Mouse (Mus musculus) cerebellum, adult 9-10 months (tissue): ENCODE results near the gene Paxbp1.
"Not testable (repeated sequence)": the region's sequence is repeated elsewhere in the genome, so short reads cannot be mapped to it uniquely, and the experiment has no call there.

ENCODE experiments used
- DNase-seq: peaks from one replicate; pipeline ENCODE4 v3.0.0; 2022

Paxbp1 gene

DNA sequence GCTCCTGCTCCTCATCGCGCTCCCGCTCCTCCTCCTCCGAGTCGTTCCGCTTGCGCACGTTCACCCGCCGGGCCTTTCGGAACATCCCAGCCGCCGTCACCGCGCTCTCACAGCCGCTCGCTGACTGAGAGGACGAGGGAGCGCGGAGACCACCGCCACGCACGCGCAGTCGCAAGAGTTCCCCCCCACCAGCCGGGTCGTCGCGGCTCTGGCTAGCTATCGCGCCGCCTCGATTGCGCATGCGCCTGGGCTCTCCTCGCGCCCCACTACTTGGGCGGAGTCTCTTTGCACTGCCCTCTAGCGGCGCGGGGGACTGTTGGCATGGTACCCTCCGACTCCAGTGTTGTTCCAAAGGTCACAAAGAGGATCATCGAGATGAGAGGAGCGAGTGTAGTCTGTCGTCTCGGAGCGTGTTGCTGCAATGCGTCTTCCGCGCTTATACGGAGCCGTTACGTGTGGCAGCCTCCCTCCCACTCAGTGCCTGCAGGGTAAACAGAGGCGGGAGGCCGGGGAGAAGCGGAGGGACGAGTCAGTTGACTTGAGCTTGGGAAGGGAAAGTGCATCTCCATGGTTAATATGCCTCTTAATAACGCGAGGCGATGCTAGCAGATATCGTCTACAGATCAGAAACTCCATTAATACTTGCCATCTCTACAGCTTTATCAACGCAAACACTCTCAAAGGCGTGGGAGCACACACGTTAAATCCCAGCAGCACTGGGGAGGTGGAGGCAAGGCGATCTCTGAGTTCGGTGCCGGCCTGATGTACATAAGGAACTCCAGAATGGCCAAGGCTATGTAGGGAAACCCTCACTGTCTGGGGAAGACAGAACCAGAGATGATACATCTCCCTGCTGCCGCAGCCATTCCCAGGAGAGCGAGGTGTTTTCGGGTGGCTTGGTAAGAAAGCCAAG, at the start of gene Paxbp1:
Gene Paxbp1, minus strand, starts transcription at position 274 of the 913 bp plus-strand sequence.
- DNase-seq: peak; percentile 100

DNA sequence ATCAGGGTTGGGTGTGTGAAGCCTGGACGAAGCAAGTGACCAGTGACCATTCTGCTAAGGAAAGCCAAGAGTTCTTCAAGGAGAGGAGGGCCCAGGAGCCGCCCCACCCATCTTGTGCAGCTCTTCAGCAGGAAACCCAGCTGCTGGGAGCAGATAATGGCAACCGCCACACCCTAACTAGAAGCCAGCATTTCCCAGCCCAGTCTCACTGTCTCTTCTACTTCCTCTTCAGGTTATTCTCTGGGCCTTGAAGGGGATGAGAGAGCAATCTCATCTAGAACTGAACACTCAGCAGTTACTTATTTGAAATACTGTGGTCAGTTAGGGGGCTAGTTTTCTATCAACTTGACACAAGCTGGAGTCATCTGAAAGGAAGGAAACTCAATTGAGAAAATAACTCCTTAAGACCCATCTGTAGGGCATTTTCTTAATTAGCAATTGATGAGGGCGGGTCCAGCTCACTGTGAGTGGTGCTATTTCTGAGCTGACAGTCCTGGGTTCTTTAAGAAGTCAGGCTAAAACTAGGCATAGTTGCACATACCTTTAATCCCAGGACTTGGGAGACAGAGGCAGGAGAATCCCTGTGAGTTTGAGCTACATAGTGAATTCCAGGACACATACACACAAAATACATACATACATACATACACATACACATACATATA, 42.4 kb upstream of the Paxbp1 start:
- no peak for DNase-seq

DNA sequence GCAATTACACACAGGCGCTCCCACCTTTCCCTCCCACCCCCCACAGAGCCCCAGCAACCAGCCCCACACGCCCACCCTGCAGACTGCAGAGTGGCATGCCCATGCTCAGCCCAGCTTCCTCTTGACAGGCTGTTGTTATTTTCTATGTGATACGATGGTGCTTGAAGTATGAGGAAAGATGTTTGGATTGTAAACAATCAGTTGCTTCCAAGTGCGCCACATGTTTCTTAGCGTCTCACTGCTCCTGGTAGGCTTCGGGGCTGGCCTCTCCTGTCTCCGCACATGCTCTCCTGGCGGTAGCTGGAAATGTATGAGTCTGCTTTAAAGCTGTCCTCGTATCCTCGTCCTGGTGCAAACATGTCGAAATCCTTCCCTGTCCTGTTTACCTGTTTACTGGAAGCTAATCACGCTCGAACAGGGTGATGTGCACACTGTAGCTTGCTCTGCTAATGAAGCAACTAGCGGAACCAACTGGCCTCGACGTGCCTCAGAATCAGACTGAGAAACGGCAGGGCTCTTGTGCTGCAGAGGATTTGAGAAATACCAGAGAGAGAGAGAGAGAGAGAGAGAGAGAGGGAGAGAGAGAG, 41.0 kb upstream of the Paxbp1 start:
- DNase-seq: peak; percentile 50

DNA sequence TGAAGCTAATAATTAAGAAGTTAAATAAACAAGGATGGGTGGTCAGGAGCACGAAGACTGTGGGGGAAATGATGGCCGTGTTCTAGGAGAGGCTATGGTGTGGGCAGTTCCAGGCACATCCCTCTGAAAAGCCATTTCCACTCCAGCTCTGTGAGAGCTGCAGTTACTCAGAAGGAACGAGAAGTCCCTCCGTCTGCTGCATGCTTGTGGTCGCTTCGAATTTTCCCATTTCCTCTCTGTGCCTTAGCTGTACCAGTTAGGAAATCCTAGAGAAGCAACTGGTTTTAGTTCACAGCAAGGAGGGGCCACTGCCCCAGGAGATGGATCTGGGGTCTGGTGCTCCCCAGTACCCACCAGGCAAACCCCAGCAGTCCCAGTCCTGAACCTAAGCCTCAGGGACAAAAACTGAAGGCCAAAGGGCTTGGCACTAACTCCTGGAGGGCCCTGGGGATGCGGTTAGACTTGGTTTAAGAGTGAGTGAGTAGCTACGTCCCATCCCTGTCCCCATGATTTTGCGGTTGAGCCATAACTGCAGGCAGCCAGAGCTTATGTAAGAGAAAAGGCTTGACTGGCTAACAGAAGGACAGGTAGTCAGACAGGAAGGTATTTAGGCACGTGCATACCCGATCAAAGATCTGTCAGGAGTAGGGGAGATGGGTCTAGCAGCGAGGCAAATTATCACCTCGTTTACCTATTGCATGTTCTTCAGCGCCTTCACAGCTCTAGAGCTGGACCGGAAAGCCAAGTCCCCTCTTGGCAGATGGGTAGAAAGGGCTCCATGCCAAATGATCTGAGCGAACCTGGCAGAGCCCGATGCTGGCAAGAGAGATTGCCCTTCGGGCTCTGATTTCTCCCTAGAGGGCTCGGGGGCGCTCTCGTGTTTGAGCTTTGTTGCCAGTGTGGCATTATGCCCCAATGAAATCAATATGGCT, 40.2 kb upstream of the Paxbp1 start:
- DNase-seq: peak; percentile 95

DNA sequence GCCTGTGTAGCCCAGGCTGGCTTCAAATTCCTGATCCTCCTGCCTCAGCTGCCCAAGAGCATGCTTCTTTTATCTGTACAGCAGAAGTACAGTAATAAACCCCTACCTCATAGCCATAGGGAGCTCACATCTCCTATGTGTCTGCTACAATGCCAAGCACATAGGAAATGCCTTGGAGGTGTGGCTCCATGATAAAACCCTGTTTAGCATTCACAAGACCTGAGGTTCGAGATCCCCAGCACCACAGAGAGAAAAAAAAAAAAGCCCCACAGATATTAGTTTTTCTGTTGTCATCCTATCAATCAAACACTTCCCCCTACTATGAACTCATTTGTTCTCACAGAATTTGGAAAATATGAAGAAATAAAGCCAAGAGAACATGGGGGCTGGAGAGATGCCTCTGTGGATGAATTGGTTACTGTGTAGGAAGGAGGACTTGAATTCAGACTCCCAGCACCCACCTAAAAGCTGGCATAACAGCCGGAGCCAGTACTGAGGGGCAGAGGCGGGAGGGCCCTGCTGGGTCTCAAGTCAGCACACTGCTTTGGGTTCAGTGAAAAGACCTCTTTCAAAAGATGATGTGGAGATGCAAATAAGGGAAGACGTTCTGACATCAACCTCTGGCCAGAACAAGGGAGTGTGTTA, 38.8 kb upstream of the Paxbp1 start:
- no peak for DNase-seq

DNA sequence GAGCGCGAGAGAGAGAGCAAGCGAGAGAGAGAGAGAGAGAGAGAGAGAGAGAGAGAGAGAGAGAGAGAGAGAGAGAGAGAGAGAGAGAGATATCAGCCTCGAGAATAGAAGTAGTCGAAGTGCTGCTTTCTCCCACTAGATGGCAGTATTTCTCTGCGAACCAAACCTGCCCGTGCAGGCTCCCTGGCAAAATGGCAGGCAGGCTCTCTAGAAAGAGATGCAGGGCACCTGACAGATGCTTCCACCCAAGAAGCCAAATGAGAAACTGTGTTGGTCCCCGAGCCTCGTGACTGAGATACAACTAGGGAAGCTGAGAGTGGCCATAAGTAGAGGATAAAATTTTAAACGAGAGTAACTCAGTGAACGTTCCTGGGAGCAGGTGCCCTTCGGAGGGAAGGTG, 37.2 kb upstream of the Paxbp1 start:
- peak; percentile 89 for DNase-seq

DNA sequence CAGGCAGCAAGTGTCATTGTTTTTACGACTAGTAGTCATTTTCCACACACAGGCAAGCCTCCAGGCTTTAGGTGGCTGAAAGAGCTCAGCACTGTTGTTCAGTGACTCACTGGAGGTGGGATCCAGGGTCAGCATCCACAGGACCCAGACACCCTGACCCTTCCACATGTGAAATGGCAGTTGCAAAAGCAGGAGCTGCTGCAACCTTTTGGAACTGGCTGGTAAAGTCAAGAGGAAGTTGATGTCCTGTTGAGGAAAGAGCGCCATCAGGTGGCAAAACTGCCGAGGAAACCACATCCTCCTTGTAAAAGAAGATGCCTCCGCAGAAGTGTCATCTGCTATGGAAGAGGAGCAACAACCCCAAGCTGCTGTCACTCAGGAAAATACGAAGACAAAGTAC, 31.8 kb upstream of the Paxbp1 start:
- no peak for DNase-seq

DNA sequence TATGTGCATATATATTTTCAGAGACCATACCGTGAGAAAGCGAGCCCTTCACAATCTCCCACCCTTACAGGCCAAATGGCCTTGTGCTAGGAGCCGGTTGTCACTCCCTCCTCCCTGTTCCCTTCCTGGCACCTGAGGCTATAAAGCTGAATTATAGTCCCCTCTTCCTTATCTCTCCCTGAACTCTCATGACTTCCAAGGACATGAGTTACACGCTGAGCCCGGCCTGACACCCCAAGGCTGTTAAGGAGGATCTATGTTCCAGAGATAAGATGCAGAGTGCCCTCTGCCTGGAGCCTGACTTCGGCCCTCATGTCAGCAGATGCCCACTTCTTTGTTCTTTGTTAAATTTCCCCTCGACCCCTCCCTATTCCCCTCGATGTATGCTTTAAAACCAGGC, 31.1 kb upstream of the Paxbp1 start:
- DNase-seq: not testable (repeated sequence)

DNA sequence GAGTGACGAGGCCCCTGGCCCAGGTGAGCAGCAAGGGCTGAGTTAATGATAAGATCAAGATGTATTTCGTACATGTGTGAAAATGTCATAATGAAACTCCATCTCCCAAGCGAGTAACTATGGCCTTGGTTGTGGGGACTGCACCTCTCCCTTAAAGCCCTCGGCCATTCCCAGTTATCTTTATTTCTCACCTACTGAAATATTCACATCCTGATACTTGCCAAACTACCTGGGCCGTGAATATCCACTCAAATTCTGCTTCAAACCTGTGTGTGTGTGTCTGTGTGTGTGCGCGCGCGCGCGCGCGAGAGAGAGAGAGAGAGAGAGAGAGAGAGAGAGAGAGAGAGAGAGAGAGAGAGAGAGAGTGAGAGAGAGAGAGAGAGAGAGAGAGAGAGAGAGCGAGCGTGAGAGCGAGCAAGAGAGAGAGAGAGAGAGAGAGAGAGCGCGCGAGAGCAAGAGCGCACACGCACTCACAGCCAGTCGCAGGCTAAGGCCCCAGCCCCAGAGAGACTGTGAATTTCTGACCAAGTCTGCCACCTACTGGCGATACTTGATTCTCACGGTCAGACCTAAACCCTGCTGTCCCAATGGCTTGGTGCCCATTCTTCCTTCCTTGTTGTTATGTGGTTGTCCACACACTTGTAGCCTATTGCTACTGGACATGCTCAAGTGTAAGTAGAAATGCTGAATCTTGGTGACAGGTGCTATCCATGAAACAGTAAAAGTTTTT, 29.0 kb upstream of the Paxbp1 start:
- DNase-seq: peak; percentile 95

DNA sequence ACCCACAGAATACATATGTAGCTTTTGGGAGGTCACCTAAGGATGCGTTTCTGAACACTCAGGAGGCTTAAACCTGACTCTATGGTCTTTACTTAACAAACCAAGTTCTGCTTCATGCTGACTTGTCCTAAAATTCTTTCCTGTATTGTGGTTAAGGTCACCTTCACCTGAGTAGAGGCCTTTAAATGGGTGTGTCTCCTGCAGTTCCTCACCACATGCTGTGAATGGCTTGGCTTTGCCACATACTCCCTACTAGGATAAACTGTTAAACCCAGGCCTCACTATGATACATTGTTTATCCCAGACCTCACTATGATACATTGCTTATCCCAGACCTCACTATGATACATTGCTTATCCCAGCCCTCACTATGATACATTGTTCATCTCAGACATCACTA, 27.9 kb upstream of the Paxbp1 start:
- no peak for DNase-seq

DNA sequence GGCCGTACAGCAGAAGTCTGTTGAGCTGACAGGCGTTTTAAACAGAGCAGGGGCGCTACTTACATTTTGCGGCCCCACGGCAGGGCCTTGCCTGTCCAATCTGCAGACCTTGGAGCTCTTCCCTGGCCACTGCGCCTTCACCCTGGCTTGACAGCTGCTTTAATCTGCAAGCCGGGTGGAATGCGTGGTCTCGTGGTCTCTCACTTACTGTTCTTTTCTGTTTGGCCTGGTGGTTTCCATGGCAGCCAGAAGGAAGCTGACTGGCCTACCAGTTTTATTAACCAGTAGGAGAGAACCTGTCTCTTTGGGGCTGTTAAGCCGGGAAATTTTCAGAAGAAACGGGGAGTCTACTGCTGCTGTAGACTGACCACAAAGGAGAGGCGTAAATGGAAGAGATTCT, 24.6 kb upstream of the Paxbp1 start:
- DNase-seq: no peak

DNA sequence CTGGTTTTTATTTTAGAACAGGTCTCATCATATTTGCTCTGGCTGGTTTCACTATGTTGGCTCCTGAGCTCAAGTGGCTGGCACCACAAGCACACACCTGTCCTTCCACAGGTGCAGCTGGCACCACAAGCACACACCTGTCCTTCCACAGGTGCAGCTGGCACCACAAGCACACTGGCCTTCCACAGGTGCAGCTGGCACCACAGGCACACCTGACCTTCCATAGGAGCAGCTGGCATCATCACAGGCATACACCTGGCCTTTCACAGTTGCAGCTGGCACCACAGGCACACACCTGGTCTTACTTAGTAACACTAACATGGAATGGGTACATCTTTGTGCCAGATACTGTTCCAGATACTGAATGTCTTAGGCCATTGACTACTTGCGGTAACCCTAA, 22.8 kb upstream of the Paxbp1 start:
- no peak for DNase-seq

DNA sequence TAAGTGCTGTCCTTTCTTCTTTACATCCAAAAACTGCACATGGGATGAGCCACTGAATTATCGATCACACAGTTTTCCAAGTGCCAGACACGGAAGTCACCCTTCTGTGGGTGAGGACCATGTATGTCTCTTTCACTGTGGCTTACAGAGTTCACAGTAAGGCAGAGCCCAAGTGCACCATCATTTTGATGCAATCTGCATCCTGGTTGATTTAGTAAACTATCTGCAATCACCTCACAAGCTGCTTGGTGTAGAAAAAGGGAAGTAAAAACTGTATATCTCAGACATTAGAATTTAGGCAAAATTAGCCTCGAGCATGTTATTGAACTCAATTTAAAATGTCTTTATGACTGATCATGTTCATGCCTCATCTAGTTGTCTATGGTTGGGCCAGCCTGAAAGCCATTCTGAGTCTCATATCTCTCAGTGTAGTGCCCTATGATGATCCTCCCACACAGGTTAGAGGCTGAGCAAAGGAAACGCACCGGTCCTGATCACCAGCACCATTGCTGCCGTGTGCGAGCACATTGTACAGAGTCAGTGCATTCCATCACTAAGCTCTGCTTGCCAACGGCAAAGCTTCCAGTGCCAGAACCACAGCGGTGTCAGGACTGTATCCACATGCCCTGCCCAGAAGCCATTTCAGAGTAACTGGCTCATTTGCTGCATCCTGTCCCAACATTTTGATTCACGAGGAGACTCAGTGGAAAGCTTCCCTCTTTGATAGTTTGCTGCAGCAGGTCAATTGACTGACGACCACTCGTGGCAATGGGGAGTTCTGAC, 20.4 kb upstream of the Paxbp1 start:
- DNase-seq: no peak

DNA sequence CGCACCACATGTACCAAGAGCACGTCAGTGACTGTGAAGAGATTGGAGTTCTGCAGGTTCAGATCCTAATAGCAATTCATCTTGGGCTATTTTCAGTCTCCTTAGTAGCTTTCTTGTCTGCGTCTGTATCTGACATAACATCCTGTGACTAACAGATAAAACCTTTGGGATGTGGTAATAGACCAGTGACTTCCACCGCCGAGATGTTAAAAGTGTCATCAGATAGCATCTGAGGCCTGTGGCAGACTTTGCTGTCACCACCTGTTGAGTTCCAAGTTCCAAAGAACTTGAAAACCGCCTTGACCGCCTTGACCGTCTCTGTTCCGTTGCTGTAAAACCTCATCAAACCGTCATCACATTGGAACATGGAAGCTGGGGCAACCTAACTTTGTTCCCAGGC, 19.4 kb upstream of the Paxbp1 start:
- no peak for DNase-seq

DNA sequence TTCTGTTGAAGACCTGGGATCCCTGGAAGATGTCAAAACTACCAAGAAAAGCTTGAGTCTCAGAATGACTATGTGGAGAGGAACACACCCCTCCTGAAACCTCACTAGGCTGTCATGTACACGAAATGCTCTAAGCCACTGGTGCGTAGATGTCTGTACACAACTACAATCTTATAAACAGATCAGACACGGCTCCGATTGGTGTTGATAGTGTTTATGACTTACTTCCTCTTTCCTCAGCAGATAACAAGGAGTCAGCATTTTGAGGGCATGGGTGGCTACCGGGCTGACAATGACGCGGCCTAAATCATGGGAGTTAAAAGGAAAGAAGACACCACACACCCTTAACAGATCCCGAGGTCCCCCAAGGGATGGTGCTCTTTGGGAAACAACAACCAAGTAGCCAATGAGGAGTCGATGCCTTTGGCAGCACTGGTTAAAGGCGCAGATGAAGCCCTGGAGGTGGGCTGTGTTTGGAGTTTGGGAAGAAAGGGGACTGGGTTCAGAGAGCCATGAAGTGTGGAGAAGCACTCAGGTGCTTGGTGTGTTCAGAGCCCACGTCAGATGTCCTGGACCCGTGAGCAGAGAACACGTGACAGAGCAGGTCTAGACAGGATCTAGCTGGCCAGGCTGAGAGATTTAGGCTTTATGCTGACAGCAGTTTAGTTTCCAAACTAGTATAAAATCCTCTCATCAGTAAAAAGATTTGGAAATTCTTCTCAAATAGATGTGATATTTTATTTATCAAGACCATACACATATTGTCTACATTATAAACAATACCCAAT, 17.4 kb upstream of the Paxbp1 start:
- no peak for DNase-seq

DNA sequence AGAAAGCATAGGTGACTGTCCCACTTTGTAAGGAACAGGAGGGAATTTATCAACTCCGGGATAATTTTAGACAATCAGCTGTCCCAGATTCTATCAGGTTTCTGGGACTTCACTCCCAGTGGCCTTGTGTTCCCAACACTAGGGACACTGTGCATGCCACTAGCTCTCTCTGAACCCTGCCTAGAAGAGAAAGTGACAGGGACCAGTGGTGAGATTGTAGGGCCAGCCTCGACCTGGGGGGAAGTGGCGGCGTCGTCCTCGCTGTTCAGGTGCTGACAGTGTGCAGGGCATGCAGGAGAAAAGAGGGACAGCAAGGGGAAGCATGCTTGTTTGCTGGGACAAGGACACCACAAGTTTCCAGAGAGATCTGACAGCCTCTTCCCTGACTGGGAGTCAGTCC, 13.4 kb upstream of the Paxbp1 start:
- DNase-seq: no peak

DNA sequence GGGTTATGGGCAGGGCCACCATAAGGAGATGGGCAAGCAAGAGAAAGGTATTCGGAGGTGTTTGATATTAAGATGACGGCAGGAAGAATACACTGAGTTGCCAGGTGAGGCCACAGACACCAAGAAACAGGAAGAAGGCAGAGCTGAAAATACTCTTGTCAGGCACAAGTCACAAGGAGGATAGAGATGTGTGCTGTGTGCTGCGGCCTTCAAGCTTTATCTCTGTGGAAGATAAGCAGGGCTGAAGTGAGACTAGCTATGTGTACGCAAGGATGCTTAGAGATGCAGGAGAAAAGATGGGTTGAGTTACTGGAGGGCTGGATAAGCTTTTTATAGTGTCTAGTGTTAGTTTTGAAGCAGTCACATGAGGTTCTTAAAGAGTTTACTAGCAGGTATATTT, 12.9 kb upstream of the Paxbp1 start:
- no peak for DNase-seq

DNA sequence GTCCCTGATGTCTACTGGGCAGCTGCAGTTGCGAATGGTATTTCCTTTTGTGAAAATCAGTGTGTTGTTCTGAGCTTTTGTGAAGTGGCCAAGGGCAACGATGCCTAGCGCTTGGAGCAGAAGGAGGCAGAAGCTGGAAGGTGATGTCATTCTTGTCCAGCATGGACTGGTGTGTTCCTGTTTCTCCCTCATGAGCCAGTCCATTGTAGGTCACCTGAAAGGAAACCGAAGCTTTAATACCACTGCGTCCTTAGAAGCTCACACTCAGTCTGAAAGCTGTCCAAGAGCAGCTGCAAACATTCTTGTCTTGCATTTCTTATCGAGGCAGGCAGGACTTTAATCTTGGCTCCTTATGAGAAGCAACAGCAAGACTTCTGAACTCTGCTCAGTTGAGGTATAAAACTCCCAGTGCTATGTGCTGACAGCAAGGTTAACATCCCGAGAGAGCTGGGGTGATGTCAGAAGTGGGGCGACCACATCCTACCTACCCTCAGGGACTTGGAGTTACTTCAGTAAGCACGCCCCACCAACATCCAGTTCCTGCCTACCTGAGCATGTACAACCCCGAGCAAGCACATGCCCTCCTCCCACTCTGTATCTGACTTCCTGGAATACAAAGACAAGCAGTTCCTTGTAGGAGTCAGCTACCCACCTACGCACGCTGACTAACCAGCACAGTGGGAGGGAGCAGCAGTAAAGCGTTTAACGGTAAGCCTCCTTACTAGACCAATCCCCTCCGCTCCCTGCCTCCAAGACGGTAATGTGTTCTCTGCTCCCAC, 11.9 kb upstream of the Paxbp1 start:
- no peak for DNase-seq

DNA sequence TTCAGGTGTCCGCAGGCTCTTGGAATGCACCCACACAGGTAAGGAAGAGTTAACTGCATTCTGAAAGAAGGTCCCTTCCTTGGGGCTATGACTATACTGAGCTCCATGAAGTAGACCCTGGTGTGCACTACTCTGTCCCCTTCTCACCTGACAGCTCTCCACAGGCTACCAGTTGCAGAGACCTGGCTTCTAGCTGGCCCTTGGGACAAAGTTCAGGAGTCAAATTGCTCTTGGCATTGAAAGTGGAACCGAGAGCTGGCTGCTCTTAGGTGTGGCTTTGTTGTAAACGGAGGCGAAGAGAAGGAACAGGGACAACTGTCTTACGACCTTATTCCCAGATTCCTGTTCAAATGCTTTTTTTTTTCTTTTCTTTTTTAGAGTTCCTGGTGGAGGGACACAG, 10.8 kb upstream of the Paxbp1 start:
- DNase-seq: no peak
